Mouse (Mus musculus): ENCODE results near the gene Cdh4.

Cdh4 gene

GRCm38 (mm10) chr2:179442191-179442540, at the start of gene Cdh4:
Gene Cdh4 (plus strand): TSS chr2:179442431.
- DNase-seq (ENCODE audit: extremely low spot score, low read depth, low spot score), result no peak

DNA sequence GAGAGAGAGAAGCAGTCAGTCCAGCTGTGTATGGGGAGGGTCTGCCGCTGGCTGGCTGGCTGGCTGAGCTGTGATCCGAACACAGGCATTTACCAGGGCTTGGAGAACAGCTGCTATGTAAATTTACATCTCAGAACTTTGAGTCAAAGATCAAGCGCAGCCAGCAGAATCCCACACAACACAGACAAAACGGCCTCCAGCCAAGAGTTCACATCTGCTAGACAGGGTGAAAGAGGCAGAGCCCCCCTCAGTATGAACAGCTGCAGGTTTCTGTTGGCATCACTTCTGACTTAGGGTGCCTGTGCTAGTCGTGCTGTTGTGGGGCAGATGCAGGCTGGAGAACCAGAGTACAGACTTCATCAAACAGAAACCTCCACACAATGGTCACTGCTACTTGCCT, 46.8 kb upstream of the Cdh4 start:
- no peak for DNase-seq (ENCODE audit: extremely low spot score, low read depth, low spot score)

GRCm38 (mm10) chr2:179399645-179400249, 42.5 kb upstream of the Cdh4 start:
- DNase-seq (ENCODE audit: extremely low spot score, low read depth, low spot score), result no peak

DNA sequence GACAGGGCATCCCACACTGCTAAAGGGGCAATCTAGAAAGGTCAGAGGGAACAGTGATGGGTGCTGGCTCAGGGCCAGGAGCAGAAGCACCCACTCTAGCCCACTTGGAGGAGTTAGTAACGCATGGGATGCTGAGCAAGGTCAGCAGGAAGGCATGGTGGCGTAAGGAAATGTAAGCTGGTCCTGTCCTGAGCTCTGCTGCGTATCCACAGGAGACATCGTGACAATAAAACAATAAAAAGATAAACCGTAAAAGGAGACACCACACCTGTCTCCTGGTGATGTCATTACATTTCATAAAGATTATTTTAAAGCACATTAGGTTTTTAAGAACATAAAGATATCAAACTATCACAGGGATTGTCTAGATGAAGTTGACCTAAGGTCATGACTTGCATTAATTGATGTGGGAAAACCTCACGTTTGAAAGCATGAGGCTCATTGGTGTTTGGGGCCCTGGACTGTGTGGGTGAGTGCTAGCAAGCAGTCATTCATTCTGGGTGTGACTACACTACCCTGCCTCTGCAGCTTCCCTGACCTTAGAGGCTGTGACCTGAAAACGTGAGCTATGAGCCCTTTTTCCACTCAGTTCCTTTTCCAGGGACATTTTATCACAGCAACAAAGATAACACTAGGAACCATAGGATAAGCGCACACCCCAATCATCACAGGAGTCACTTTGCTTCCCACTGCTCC, 31.2 kb upstream of the Cdh4 start:
- no peak for DNase-seq (ENCODE audit: extremely low spot score, low read depth, low spot score)

- DNase-seq (ENCODE audit: extremely low spot score, low read depth, low spot score), result no peak
Observed at GRCm38 (mm10) chr2:179412966-179413365, 29.3 kb upstream of the Cdh4 start.

- no peak for DNase-seq (ENCODE audit: extremely low spot score, low read depth, low spot score)
Observed at GRCm38 (mm10) chr2:179414253-179414652, 28.0 kb upstream of the Cdh4 start.

DNA sequence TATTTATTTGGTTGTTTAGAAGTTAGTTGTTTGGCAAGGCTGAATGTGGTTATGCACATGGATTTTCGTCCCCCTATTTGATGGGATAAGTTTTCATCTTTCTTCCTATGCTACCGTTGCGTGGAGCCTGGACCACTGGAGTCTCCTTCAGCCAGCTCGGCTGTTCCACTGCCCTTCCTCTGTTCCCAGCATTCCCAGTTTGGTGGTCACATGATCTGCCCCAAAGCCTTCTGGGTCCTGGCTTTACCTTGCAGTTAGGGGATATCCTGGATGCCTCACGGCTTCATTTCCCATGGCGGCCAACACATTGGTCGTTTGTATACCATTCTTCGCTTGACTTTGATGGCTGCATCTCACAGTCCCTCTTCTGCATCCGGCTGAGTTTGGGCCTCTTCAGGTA, 27.5 kb upstream of the Cdh4 start:
- DNase-seq (ENCODE audit: extremely low spot score, low read depth, low spot score), result no peak

DNA sequence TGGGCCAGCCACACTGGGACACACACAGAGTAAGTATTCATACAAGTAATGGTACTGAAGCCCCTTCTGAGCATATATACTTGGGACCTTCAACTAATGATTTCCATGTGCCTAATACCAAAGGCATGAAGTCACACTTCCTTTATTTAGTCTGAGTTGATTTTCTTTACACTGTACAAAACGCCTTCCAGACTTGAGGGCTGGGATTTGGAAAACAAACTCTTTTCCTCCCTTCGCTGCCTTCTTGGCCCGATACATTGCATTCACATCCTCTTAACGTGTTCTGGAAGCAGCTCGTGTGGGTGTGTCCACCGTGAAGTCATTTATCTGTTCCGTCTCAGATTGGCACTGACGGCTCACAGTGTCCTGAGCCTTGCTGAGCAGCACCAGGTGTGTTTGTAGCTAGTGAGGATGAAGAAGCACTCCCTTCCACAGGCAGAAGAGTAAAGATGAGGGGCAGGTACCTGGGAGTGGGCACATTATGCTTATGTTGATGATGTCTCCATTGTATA, 26.3 kb upstream of the Cdh4 start:
- DNase-seq (ENCODE audit: extremely low spot score, low read depth, low spot score), result no peak

- DNase-seq (ENCODE audit: extremely low spot score, low read depth, low spot score), result no peak
Observed at GRCm38 (mm10) chr2:179416587-179417227, 25.5 kb upstream of the Cdh4 start.

DNA sequence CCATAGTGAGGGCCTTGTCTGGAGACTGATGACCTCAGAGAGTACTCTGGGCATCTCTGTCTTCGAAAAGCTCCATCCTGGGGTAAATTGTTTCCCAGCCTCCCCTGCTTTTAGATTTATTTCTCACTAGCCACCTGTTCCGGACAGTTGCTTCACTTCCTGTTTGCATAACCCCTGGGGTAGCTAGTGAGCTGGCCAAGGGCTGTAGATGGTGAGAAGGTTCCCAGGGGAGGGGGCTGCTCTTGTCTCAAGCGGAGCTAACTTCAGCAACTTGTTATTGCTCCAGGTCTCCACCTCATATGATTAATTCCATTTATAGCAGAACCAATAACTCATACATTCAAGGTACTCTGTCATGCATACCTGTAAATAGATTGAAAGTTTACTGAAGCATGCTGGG, 16.6 kb upstream of the Cdh4 start:
- DNase-seq (ENCODE audit: extremely low spot score, low read depth, low spot score), result no peak

GRCm38 (mm10) chr2:179428889-179429288, 13.3 kb upstream of the Cdh4 start:
- DNase-seq (ENCODE audit: extremely low spot score, low read depth, low spot score), result no peak

DNA sequence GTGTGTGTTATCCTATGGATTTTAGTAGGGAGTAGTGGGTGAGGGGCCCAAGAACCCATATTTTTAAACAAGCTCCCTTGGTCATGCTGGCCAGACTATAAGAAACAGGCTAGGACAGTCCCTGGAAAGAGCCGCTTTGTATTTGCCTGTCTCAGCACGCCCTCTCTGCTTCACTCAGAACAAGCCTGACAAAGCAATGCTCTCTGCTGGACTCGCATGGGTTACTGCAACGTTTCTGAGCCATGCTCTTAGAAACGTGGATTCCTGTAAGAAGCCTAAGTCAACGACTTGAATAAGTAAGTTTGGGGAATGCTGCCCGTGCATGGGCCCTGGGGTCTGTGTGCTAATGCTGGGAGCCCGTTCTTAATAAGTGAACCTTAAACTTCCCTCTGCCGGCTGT, 2.1 kb upstream of the Cdh4 start:
- DNase-seq (ENCODE audit: extremely low spot score, low read depth, low spot score), result no peak

GRCm38 (mm10) chr2:179441086-179441485, 1.1 kb upstream of the Cdh4 start:
- DNase-seq (ENCODE audit: extremely low spot score, low read depth, low spot score), result no peak

GRCm38 (mm10) chr2:179441717-179442116, 514 bp upstream of the Cdh4 start:
- DNase-seq (ENCODE audit: extremely low spot score, low read depth, low spot score), result no peak

- no peak for DNase-seq (ENCODE audit: extremely low spot score, low read depth, low spot score)
Observed at GRCm38 (mm10) chr2:179442541-179443225, 452 bp downstream of the Cdh4 start.

- DNase-seq (ENCODE audit: extremely low spot score, low read depth, low spot score), result no peak
Observed at GRCm38 (mm10) chr2:179443226-179443815, 1.1 kb downstream of the Cdh4 start.

DNA sequence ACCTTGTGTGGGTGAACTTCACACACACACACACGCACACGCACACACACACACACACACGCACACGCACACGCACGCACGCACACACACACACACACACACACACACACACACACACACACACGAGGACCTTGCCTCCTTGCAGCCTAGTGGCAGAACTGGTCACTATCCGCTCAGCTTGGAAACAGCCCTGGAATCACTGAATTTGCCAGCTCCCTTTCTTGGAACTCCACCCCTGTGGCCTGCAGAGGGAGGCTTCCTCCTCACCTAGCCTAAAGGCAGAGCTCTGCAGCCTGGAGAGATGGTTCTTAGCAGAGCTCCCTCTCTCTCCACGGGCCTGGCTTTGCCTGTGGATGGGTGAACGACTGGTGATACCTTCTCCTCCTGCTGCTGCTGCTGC, 1.7 kb downstream of the Cdh4 start:
- no peak for DNase-seq (ENCODE audit: extremely low spot score, low read depth, low spot score)

- no peak for DNase-seq (ENCODE audit: extremely low spot score, low read depth, low spot score)
Observed at GRCm38 (mm10) chr2:179448256-179448655, 6.0 kb downstream of the Cdh4 start.

GRCm38 (mm10) chr2:179449018-179449417, 6.8 kb downstream of the Cdh4 start:
- DNase-seq (ENCODE audit: extremely low spot score, low read depth, low spot score), result no peak

GRCm38 (mm10) chr2:179459196-179459595, 17.0 kb downstream of the Cdh4 start:
- no peak for DNase-seq (ENCODE audit: extremely low spot score, low read depth, low spot score)

- no peak for DNase-seq (ENCODE audit: extremely low spot score, low read depth, low spot score)
Observed at GRCm38 (mm10) chr2:179459606-179460005, 17.4 kb downstream of the Cdh4 start.
